Mouse (Mus musculus): ENCODE results near the gene Vasp. TPM values are rescaled to one million over a fixed set of nuclear protein-coding genes. Genes with fewer than 3 reads are reported as not detected.

Gene Vasp
- 108 and 120 TPM in 2 replicates for polyA plus RNA-seq (2015; fragmentation: Nextera tagmentation; extraction: Ambion mirVana)

GRCm38 (mm10) chr7:19271238-19272172 is at the start of gene Vasp:
TSS of gene Vasp (minus strand) at chr7:19271817.
- peak within 1 kb of the TSS; percentile 97 for H3K27ac ChIP-seq (replicated peaks)
- peak within 1 kb of the TSS; percentile 98 for H3K4me2 ChIP-seq (replicated peaks; ENCODE audit: low read depth)
- H3K4me3 ChIP-seq (ENCODE audit: low read depth, low read length) = peak within 1 kb of the TSS; percentile 93
- no peaks in the 10 kb centered on the region for H3K36me3 ChIP-seq (ENCODE audit: control insufficient read depth, insufficient read depth, low read length)
- DNase-seq (ENCODE audit: low spot score) (peak; percentile 90), ATAC-seq (ENCODE audit: low FRiP score, low TSS enrichment) (peak; percentile 69)
- TF ChIP-seq CTCF (IDR thresholded peaks at IDR 0.05; ENCODE audit: low read depth) = peak; percentile 34
- TF ChIP-seq EP300 (optimal IDR thresholded peaks at IDR 0.05) = peak; percentile 62
- H3K9ac ChIP-seq (ENCODE audit: low read length) = peak within 1 kb of the TSS; percentile 91
- under 1% methylated on average over 50 of the region's 62 CpGs for WGBS
- H3K27me3 ChIP-seq (ENCODE audit: control insufficient read depth, insufficient read depth, low read length) = no peaks in the 10 kb centered on the region
- H3K9me3 ChIP-seq (ENCODE audit: control insufficient read depth, low read length) = no peaks in the 10 kb centered on the region
- H3K4me1 ChIP-seq (replicated peaks; ENCODE audit: control insufficient read depth, insufficient read depth) = peaks cover 2% of the 10 kb centered on the region; the same call in 1 of the 2 replicates

- TF ChIP-seq EP300 (optimal IDR thresholded peaks at IDR 0.05) = no peak
- no peak for TF ChIP-seq CTCF (IDR thresholded peaks at IDR 0.05; ENCODE audit: low read depth)
- Histone ChIP-seq H3K4me2 (replicated peaks; ENCODE audit: low read depth) (peak overlapping the region; percentile 83), H3K4me3 (ENCODE audit: low read depth, low read length) (peak overlapping the region; percentile 46; the same call in 1 of the 2 replicates), H3K9ac (ENCODE audit: low read length) (no peak overlapping the region), H3K4me1 (replicated peaks; ENCODE audit: control insufficient read depth, insufficient read depth) (no peaks in the 10 kb centered on the region; the same call in 1 of the 2 replicates), H3K36me3 (ENCODE audit: control insufficient read depth, insufficient read depth, low read length) (no peaks in the 10 kb centered on the region), H3K27me3 (ENCODE audit: control insufficient read depth, insufficient read depth, low read length) (no peaks in the 10 kb centered on the region), H3K27ac (replicated peaks) (no peak overlapping the region), H3K9me3 (ENCODE audit: control insufficient read depth, low read length) (no peaks in the 10 kb centered on the region)
- 28% methylated on average over 7 of the region's 7 CpGs for WGBS
- ATAC-seq (ENCODE audit: low FRiP score, low TSS enrichment) = no peak
- DNase-seq (ENCODE audit: low spot score) = no peak
Measured at GRCm38 (mm10) chr7:19320637-19321036, 49.0 kb upstream of the Vasp start.

DNA sequence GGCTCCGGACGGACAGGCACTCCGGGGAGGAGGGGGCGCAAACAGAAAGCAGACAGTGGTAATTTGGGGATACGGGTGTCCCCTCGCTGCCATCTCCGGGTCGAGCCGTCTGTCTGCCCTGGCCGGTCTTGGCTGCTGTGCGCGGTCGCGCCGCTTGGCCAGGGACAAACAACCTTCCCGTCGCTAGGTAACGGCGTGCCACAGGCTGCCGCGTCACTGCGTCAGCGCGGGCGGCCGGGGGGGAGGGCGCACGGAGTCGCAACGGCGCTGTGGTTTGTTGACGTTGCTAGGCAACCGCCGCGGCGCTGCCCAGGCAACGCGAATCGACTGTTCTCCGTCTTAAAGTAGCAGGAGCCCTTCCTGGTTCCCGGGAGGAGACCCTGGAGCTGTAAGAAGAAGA is 48.3 kb upstream of the Vasp start:
- Histone ChIP-seq H3K9ac (ENCODE audit: low read length) (peak overlapping the region; percentile 59), H3K27ac (replicated peaks) (peak overlapping the region; percentile 56; the same call in 1 of the 2 replicates), H3K27me3 (ENCODE audit: control insufficient read depth, insufficient read depth, low read length) (no peaks in the 10 kb centered on the region), H3K4me1 (replicated peaks; ENCODE audit: control insufficient read depth, insufficient read depth) (no peaks in the 10 kb centered on the region; the same call in 1 of the 2 replicates), H3K4me2 (replicated peaks; ENCODE audit: low read depth) (peak overlapping the region; percentile 83), H3K4me3 (ENCODE audit: low read depth, low read length) (peak overlapping the region; percentile 46), H3K36me3 (ENCODE audit: control insufficient read depth, insufficient read depth, low read length) (no peaks in the 10 kb centered on the region), H3K9me3 (ENCODE audit: control insufficient read depth, low read length) (no peaks in the 10 kb centered on the region)
- ATAC-seq (ENCODE audit: low FRiP score, low TSS enrichment) (peak; percentile 92), DNase-seq (ENCODE audit: low spot score) (peak; percentile 99)
- no peak for TF ChIP-seq EP300 (optimal IDR thresholded peaks at IDR 0.05)
- TF ChIP-seq CTCF (IDR thresholded peaks at IDR 0.05; ENCODE audit: low read depth) = peak; percentile 34; the same call in 1 of the 2 replicates
- under 1% methylated on average over 41 of the region's 41 CpGs for WGBS

DNA sequence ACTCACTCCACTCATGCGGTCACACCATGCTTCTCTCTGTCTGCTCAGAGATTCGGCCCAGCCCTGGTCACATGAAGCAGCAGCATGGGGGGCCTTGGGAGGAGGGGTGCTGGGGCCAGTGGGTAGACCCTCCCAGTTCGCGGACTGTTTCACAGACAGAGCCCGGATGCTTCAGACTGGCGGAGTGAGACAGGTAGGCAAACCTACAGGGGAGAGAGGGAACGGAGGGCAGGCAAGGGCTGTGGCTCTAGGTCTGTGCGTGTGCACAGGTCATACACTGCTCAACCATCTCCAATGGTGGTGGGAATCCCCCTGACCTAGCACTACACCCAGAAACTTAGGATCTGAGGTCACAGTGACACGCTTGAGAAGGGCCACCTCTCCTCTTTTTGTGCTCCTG is 47.8 kb upstream of the Vasp start:
- peak overlapping the region; percentile 46 for H3K4me3 ChIP-seq (ENCODE audit: low read depth, low read length)
- H3K9ac ChIP-seq (ENCODE audit: low read length) = peak overlapping the region; percentile 59
- H3K27me3 ChIP-seq (ENCODE audit: control insufficient read depth, insufficient read depth, low read length) = no peaks in the 10 kb centered on the region
- H3K27ac ChIP-seq (replicated peaks) = peak overlapping the region; percentile 56; the same call in 1 of the 2 replicates
- H3K4me2 ChIP-seq (replicated peaks; ENCODE audit: low read depth) = peak overlapping the region; percentile 83
- no peaks in the 10 kb centered on the region for H3K9me3 ChIP-seq (ENCODE audit: control insufficient read depth, low read length)
- no peaks in the 10 kb centered on the region; the same call in 1 of the 2 replicates for H3K4me1 ChIP-seq (replicated peaks; ENCODE audit: control insufficient read depth, insufficient read depth)
- 16% methylated on average over 9 of the region's 9 CpGs for WGBS
- H3K36me3 ChIP-seq (ENCODE audit: control insufficient read depth, insufficient read depth, low read length) = no peaks in the 10 kb centered on the region
- TF ChIP-seq EP300 (optimal IDR thresholded peaks at IDR 0.05) (no peak), CTCF (IDR thresholded peaks at IDR 0.05; ENCODE audit: low read depth) (no peak)
- ATAC-seq (ENCODE audit: low FRiP score, low TSS enrichment) (peak; percentile 56), DNase-seq (ENCODE audit: low spot score) (no peak)

- TF ChIP-seq EP300 (optimal IDR thresholded peaks at IDR 0.05) (no peak), CTCF (IDR thresholded peaks at IDR 0.05; ENCODE audit: low read depth) (no peak)
- Histone ChIP-seq H3K27ac (replicated peaks) (no peak overlapping the region), H3K9ac (ENCODE audit: low read length) (no peak overlapping the region), H3K4me2 (replicated peaks; ENCODE audit: low read depth) (no peak overlapping the region), H3K27me3 (ENCODE audit: control insufficient read depth, insufficient read depth, low read length) (no peaks in the 10 kb centered on the region), H3K4me1 (replicated peaks; ENCODE audit: control insufficient read depth, insufficient read depth) (no peaks in the 10 kb centered on the region; the same call in 1 of the 2 replicates), H3K9me3 (ENCODE audit: control insufficient read depth, low read length) (no peaks in the 10 kb centered on the region), H3K4me3 (ENCODE audit: low read depth, low read length) (no peak overlapping the region), H3K36me3 (ENCODE audit: control insufficient read depth, insufficient read depth, low read length) (no peaks in the 10 kb centered on the region)
- 63% methylated on average over 7 of the region's 7 CpGs for WGBS
- ATAC-seq (ENCODE audit: low FRiP score, low TSS enrichment) = no peak
- no peak for DNase-seq (ENCODE audit: low spot score)
Measured at GRCm38 (mm10) chr7:19318676-19319075, 47.1 kb upstream of the Vasp start.
